8 mouse cellular contexts compared by ENCODE assay signal in the genomic region with DNA sequence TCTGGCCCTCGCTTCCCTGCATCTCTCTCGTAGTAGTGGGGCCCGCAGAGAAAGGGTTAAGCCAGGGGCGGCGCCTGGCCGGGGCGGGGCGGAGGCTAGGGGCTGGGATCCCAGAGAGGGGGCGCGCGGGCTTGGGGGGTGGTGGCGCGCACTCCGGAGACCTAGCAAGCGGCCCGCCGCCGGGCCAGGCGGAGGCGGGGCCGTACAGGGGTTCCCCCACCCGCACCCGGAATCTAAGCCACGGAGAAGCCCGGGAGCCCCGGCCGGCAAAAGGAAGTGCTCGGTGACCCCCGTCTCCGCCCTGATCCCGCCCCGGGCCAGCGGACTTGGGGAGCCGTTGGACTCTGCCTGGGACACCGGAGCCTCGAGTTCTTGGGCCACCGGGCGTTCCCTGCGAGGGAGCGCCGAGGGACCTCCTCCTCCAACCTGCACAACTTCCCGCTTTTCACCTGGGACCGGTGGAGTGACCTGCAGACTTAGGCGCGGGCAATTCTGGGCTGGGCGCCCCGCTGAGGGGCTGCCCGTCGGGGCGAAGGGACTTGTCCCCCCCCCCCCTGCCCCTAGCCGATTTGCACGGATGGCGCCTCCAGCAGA. TPM values are rescaled to one million over a fixed set of nuclear protein-coding genes. Genes with fewer than 3 reads are reported as not detected.
A peak's percentile ranks its signal among the peaks of the same experiment; 100 is the strongest.
DNase-seq lines count a peak whose midpoint lies in the region; ATAC-seq and TF ChIP-seq lines count a peak whose summit lies in the region.

No protein-coding gene starts in this region.

- H3K9me3 ChIP-seq in heart, embryonic 11.5 days (replicated peaks; ENCODE audit: control insufficient read depth, low read length), result no peaks in the 10 kb centered on the region
- no peaks in the 10 kb centered on the region for H3K9me3 ChIP-seq in kidney, embryonic 15.5 days (replicated peaks)

- no peak for TF ChIP-seq CTCF in left cerebral cortex, adult 2 months (IDR thresholded peaks at IDR 0.05)

- H3K4me1 ChIP-seq in heart, embryonic 11.5 days (ENCODE audit: control insufficient read depth, insufficient read depth, low read length), result peaks cover 71% of the 10 kb centered on the region
- H3K4me1 ChIP-seq in kidney, embryonic 15.5 days, result peaks cover 79% of the 10 kb centered on the region

- intact Hi-C loops in left cerebral cortex, adult 2 months (cut with DNase I), result no loop called here
- intact Hi-C loops in left cerebral cortex, postnatal 25 days (cut with DNase I), result no loop called here

- peaks cover 2% of the 10 kb centered on the region for H3K36me3 ChIP-seq in heart, embryonic 11.5 days (ENCODE audit: control insufficient read depth, insufficient read depth, low read length)
- peaks cover 16% of the 10 kb centered on the region for H3K36me3 ChIP-seq in kidney, embryonic 15.5 days
- no peaks in the 10 kb centered on the region for H3K36me3 ChIP-seq in splenic B cell, adult 2 months (ENCODE audit: control insufficient read depth, insufficient read depth, low read length, poor library complexity, severe bottlenecking)

- H3K4me2 ChIP-seq in heart, embryonic 11.5 days, result peak overlapping the region; percentile 97
- H3K4me2 ChIP-seq in kidney, embryonic 15.5 days, result peak overlapping the region; percentile 97

- H3K27me3 ChIP-seq in heart, embryonic 11.5 days (ENCODE audit: control insufficient read depth, insufficient read depth, low read length), result no peaks in the 10 kb centered on the region
- no peaks in the 10 kb centered on the region for H3K27me3 ChIP-seq in kidney, embryonic 15.5 days
- H3K27me3 ChIP-seq in splenic B cell, adult 2 months (ENCODE audit: control insufficient read depth, insufficient read depth, low read length, poor library complexity, severe bottlenecking), result no peaks in the 10 kb centered on the region

- 1% methylated on average over 45 of the region's 53 CpGs for WGBS in heart, embryonic 11.5 days (ENCODE audit: insufficient replicate concordance)
- whole genome bisulfite sequencing in kidney, embryonic 15.5 days, result under 1% methylated on average over 51 of the region's 53 CpGs

- peak overlapping the region; percentile 59 for H3K4me3 ChIP-seq in left cerebral cortex, adult 2 months
- peak overlapping the region; percentile 65 for H3K4me3 ChIP-seq in heart, embryonic 11.5 days (ENCODE audit: low read depth, low read length)
- H3K4me3 ChIP-seq in kidney, embryonic 15.5 days (replicated peaks), result peak overlapping the region; percentile 68

- H3K27ac ChIP-seq in left cerebral cortex, adult 2 months, result peak overlapping the region; percentile 73; the same call in 1 of the 2 replicates
- H3K27ac ChIP-seq in heart, embryonic 11.5 days (ENCODE audit: low read depth, low read length), result peak overlapping the region; percentile 77
- H3K27ac ChIP-seq in kidney, embryonic 15.5 days, result peak overlapping the region; percentile 89

- no peak for DNase-seq in left cerebral cortex, adult 2 months (ENCODE audit: extremely low spot score in 1 of 2, low spot score in 2 of 2)
- no peak for DNase-seq in left cerebral cortex, postnatal 25 days (ENCODE audit: low spot score in 2 of 2)
- DNase-seq in embryo, embryonic 10 days (ENCODE audit: low spot score), result peak; percentile 78
- DNase-seq in lung, postnatal 14 days, result peak; percentile 89
- DNase-seq in splenic B cell, adult 2 months (ENCODE audit: low read depth, low spot score), result peak; percentile 51
- DNase-seq in layer of hippocampus, adult 11-12 months (ENCODE audit: low spot score), result no peak

- peak overlapping the region; percentile 78 for H3K9ac ChIP-seq in heart, embryonic 11.5 days (ENCODE audit: low read depth, low read length)
- peak overlapping the region; percentile 59 for H3K9ac ChIP-seq in kidney, embryonic 15.5 days

- peak; percentile 49 for ATAC-seq in heart, embryonic 11.5 days (replicated peaks; ENCODE audit: insufficient number of reproducible peaks, low FRiP score, low TSS enrichment)
- peak; percentile 16 for ATAC-seq in kidney, embryonic 15.5 days (replicated peaks; ENCODE audit: low FRiP score)

RNA-seq across cellular contexts. Expression of gene Gjd3, which starts 22.4 kb away (rescaled TPM):
- total RNA-seq in left cerebral cortex, adult 2 months (2021), result 1 to 10 TPM; 1.4 to 3.2 TPM
- total RNA-seq in left cerebral cortex, postnatal 25 days (2021), result 1 to 10 TPM; 2.9 to 3.0 TPM
- polyA plus RNA-seq in heart, embryonic 11.5 days (2014; fragmentation: Nextera tagmentation; extraction: Ambion mirVana), result 1.3 and 1.5 TPM in 2 replicates
- polyA plus RNA-seq in kidney, embryonic 15.5 days (2015; fragmentation: Nextera tagmentation; extraction: Ambion mirVana), result 0.48 and 0.51 TPM in 2 replicates

RNA-seq across cellular contexts. Expression of gene Rara, which starts 32.8 kb away (rescaled TPM):
- 10 to 100 TPM; 14.0 to 18.7 TPM for total RNA-seq in left cerebral cortex, adult 2 months (2021)
- 10 to 100 TPM in 1 of 2 experiments, 1 to 10 TPM in 1; 9.4 to 12.1 TPM for total RNA-seq in left cerebral cortex, postnatal 25 days (2021)
- polyA plus RNA-seq in heart, embryonic 11.5 days (2014; fragmentation: Nextera tagmentation; extraction: Ambion mirVana), result 34.9 and 36.6 TPM in 2 replicates
- 29.3 and 32.1 TPM in 2 replicates for polyA plus RNA-seq in kidney, embryonic 15.5 days (2015; fragmentation: Nextera tagmentation; extraction: Ambion mirVana)

RNA-seq across cellular contexts. Expression of gene Cdc6, which starts 52.8 kb away (rescaled TPM):
- under 1 TPM; 0.35 to 0.36 TPM for total RNA-seq in left cerebral cortex, adult 2 months (2021)
- under 1 TPM; 0.21 to 0.60 TPM for total RNA-seq in left cerebral cortex, postnatal 25 days (2021)
- polyA plus RNA-seq in heart, embryonic 11.5 days (2014; fragmentation: Nextera tagmentation; extraction: Ambion mirVana), result 33.6 and 34.0 TPM in 2 replicates
- polyA plus RNA-seq in kidney, embryonic 15.5 days (2015; fragmentation: Nextera tagmentation; extraction: Ambion mirVana), result 36.3 and 39.1 TPM in 2 replicates

Comparison
In these comparisons a context has a peak if more than half of its experiments do, and no peak if none do; other contexts are left out.
1. DNase-seq: peak in embryo, embryonic 10 days (single experiment), lung, postnatal 14 days (single experiment) and splenic B cell, adult 2 months (single experiment); none in left cerebral cortex, adult 2 months (0 of 2), left cerebral cortex, postnatal 25 days (0 of 2) and layer of hippocampus, adult 11-12 months (single experiment).
2. Peak in every context shown above with its lines, with median percentiles within 50 percentile points of each other: H3K27ac ChIP-seq and H3K4me3 ChIP-seq.